Mouse (Mus musculus) heart, adult 9 months (tissue): ENCODE data around the gene Polr2g.
"Not testable (repeated sequence)": the region's sequence is repeated elsewhere in the genome, so short reads cannot be mapped to it uniquely, and the experiment has no call there.

Experiments used
- DNase-seq, 2 experiments: peaks; one replicate each; pipeline ENCODE4 v3.0.0; 2022; ENCODE audit warnings: low spot score in 2 of 2

Polr2g gene

DNA sequence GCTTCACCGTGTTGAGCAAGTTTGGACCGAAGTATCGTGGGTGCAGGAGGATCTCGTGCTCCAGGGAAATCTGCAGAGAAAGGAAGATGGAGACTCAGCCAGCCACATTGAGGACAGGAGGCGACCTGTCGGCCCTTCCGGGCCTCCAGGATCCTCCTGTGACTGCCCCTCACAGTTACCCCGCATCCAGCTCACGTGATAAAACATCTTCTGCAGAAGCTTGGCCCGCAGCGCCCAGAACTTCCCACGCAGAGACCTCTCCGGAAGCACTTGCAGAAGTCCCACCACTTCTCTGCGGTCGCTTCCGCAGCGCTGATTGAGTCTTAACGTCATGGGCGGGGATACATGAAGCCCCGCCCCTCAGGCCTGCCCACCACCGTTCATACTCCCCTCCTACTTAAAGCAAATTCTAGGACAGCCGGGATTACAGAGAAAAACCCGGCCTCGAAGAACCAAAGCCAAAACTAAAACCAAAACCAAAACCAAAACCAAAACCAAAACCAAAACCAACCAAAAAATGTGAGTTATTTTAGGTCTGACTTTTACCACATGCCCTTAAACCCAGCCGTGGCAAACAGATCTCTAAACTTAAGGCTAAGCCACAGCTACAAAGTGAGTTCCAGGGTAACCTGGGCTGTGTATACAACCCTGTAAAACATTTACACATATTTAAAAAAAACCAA, at the start of gene Polr2g:
Polr2g (minus strand) TSS at position 314 of the 683 bp plus-strand sequence.
- peak; percentile 93 to 94 for DNase-seq

GRCm38 (mm10) chr19:8844371-8845129, 46.2 kb upstream of the Polr2g start:
- peak in 1 of 2 experiments; percentile 70 for DNase-seq

DNA sequence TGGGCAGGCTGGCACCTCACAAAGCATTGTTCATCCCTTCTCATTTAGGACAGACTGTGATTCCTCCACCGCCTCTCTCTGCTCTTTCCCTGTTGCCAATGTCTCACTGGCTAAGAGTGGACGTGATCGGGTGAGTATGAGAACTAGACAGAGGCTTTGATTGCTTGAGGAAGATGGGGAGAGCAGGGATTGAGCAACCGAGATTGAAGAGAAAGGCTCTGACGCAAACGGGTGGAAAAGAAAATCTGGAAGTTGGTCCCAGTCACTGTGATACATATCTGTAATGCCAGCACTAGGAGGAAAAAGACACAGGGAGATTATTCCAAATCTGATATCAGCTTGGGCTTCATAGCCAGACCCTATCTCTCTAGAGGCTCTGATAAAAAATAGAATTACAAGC, 44.6 kb upstream of the Polr2g start:
- no peak for DNase-seq

- DNase-seq, result no peak
Observed at GRCm38 (mm10) chr19:8841012-8841411, 42.6 kb upstream of the Polr2g start.

GRCm38 (mm10) chr19:8839908-8840791, 41.8 kb upstream of the Polr2g start:
- peak; percentile 74 to 79 for DNase-seq

GRCm38 (mm10) chr19:8839103-8839907, 40.9 kb upstream of the Polr2g start, which contains the start of gene Gng3:
Gene Gng3 (minus strand): TSS chr19:8839194.
- DNase-seq, result no peak

GRCm38 (mm10) chr19:8838041-8838730, 39.8 kb upstream of the Polr2g start:
- DNase-seq, result no peak

DNA sequence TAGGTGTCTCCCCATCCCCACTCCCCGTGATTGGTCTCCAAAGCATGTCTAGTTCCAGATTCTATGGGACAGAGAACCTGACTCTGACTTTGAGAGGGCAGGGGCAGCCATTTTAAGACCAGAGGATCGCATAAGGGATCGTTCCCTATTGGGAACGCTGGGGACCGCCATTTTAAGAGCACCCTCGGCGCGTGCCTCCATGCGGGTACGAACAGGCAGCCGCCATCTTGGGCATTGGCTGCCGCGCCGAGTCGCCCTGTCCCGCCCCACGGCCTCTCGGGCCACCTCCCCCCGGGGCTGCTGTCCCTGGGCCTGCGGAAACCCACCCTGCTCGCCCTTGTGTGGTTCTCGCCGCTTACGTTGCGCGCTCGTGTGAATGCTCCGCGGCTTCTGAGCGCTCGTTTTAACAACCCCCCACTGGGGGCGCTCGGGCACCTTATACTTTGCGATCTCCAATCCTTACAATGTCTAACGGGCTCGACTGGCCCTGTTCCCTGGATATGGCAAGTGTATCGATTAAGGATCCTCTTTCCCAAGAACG, 38.9 kb upstream of the Polr2g start, which contains the start of gene Bscl2:
Bscl2 (plus strand) TSS at position 217 of the 541 bp plus-strand sequence.
- peak; percentile 83 to 86 for DNase-seq

- DNase-seq, result not testable (repeated sequence)
Observed at GRCm38 (mm10) chr19:8836327-8836726, 38.0 kb upstream of the Polr2g start.

GRCm38 (mm10) chr19:8832971-8833370, 34.6 kb upstream of the Polr2g start:
- DNase-seq, result no peak

DNA sequence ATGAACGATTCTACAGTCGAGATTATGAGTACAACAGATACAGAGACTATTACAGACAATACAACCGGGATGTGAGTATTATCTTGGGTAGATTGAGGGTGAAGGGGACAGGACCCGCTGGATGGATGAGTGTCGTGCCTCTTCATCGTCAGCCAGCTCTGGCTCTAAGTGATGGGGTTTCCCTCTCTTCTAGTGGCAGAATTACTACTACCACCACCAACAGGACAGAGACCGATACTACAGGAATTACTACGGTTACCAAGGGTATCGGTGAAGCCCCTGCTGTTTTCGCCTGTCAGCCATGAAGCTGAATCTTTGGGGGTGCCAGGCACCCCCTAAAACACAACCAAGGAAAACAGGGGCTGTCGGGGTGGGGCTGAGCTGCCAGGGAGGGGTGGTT, 32.9 kb upstream of the Polr2g start:
- DNase-seq, result no peak

- no peak for DNase-seq
Observed at GRCm38 (mm10) chr19:8830664-8831063, 32.3 kb upstream of the Polr2g start.

- no peak for DNase-seq
Observed at GRCm38 (mm10) chr19:8829660-8830059, 31.3 kb upstream of the Polr2g start, which contains the start of gene AC129217.1. Gene AC129217.1 (plus strand): TSS chr19:8829773.

- DNase-seq, result no peak
Observed at GRCm38 (mm10) chr19:8822696-8823095, 24.3 kb upstream of the Polr2g start.

- no peak for DNase-seq
Observed at GRCm38 (mm10) chr19:8821146-8821545, 22.8 kb upstream of the Polr2g start.

DNA sequence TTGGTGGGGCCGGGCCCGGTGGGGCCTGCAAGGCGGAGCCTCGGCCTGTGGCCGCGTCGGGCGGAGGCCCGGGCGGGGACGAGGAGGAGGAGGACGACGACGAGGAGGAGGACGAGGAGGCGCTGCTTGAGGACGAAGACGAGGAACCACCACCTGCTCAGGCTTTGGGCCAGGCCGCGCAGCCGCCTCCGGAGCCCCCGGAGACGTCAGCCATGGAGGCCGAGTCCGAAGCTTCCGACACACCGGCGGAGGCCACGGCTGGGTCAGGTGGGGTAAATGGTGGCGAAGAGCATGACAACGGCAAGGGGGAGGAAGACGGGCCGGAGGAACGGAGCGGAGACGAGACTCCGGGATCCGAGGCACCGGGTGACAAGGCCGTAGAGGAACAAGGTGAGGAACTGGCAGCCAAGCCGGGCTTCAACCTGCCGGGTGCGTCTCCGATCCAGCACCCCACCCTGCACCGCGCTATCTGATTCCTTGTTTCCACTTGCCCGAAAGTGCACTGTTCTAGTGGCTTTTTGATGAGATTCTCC, 22.1 kb upstream of the Polr2g start:
- DNase-seq, result no peak

DNA sequence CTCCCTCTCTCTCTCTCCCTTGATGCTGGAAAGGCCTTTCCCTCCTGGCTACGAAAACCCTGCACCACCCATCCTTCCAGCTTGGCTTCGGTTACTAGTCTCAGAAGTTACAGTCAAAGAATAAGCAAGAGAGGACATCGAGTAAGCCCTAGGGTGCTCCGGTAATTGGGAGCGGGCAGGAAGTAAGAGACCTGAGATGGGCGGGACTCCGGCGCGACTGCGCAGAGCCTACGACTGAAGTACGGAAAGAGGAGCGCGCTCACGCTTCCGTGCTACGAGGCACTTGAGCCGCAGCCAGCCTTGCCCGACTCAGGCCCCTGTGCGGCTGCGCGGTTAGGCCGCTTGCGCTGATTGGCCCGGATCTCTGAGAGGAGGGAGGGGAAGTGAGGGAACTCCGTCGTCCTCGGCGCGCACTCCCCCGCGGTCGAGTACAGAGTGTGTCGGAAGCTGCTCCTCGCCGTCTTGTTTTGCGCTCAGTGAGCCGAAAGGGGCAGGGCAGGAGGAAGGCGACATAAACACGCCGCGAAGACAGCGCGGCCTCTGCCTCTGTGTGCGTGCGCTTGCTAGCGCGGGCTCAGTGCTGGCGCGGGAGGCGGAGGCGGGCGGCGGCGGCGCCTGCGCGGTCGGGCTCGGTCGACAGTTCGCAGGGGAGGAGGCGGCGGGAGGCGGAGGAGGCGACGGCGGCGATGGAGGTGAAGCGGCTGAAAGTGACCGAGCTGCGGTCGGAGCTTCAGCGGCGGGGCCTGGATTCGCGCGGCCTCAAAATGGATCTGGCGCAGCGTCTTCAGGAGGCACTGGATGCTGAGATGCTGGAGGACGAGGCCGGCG, 21.4 kb upstream of the Polr2g start, which contains the start of gene Hnrnpul2:
Hnrnpul2 (plus strand) TSS at position 415 of the 828 bp plus-strand sequence.
- DNase-seq, result peak; percentile 99

DNA sequence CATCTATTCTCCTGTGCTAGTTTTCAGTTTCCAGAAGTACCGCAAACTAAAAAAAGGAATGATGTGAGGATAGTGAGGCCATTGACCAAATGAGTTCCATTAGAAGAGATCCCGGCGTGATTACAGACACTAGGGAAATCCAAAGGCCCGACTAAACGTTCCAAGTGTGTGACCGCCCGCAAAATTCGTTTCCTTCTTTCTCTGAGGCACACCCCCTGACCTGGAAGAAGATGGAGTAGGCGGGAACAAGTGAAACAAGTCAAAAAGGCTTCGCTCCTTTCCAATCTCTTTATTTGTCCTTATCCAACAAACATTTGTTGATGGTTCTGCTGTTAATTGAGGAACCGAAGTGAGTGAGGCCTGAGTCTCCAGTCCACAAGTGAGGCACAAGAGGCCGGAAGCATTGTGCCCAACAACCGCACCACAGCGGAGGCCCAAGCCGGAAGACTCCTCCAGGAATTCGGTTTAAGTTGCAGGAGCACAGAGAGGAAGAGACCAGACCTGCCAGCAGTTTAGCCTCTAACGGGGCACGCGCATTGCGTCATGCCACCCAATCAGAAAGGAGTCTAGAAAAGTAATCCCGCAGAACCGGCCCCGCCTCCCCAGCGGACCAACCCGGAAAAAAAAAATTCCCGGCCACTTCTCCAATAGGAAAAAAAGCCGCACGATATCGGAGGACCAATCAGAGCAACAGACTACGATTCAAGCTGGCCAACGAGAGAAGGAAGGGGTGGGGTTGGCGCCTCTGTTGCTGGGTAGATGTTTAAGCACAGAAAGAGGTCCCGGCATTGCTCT, 20.6 kb upstream of the Polr2g start, which contains the start of gene Ttc9c:
Ttc9c (minus strand) TSS at position 533 of the 795 bp plus-strand sequence.
- DNase-seq, result peak; percentile 98 to 99
